Mouse (Mus musculus): ENCODE data around the gene Ocln. TPM values are rescaled to one million over a fixed set of nuclear protein-coding genes. Genes with fewer than 3 reads are reported as not detected.

Gene Ocln
- 26.4 TPM for polyA plus RNA-seq (2014; fragmentation: Illumina TruSeq; extraction: RNeasy Lipid Tissue Mini Kit (QIAGEN cat#74804); ENCODE audit: insufficient read depth, low read depth, low replicate concordance)

GRCm38 (mm10) chr13:100552369-100553041, at the start of gene Ocln:
Ocln (minus strand) TSS chr13:100552718.

GRCm38 (mm10) chr13:100492061-100492787, 60.3 kb downstream of the Ocln start, which contains the start of gene Gtf2h2:
Gtf2h2 (minus strand) TSS chr13:100492579.

DNA sequence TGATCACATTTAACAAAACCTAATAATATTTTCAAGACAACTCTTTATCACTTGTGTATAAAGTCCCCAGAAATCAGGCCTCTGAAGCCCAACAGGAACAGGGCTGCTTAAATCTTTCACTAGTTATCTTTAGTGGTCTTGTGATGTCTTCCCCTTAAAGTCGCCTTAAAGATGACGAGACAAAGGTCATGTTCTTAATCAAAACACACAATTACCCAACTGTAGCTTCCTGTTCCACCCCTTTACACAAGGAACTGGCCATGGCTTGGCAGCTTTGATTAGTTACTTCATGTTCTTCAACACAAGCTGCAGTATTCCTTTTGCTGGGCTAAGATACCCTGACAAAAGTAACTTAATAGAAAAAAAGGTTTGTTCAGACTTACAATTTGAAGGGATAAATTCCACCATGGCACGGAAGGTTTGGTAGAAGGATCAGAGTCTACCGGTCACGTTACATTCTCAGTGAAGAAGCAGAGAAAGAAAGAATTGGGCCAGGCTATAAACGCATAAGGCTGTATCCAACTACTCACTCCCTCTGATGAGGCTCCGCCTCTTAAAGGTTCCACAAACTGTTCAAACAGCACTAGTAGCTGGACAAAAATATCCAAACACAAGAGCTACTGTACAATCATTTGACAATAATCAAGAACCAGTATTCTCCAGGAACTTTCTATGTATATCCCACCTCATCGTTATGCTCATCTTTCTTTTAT, 99.9 kb downstream of the Ocln start, which contains the start of gene Naip1:
Gene Naip1, minus strand, starts transcription at position 455 of the 713 bp plus-strand sequence.

Other genes starting within 250 kb of the Ocln start
- 0.64 TPM for gene Naip6, start 235.0 kb downstream of the Ocln start, polyA plus RNA-seq (2014; fragmentation: Illumina TruSeq; extraction: RNeasy Lipid Tissue Mini Kit (QIAGEN cat#74804); ENCODE audit: insufficient read depth, low read depth, low replicate concordance)
- not detected for gene Naip1, start 99.8 kb downstream of the Ocln start, polyA plus RNA-seq (2014; fragmentation: Illumina TruSeq; extraction: RNeasy Lipid Tissue Mini Kit (QIAGEN cat#74804); ENCODE audit: insufficient read depth, low read depth, low replicate concordance)
- gene Gtf2h2, start 60.1 kb downstream of the Ocln start, polyA plus RNA-seq (2014; fragmentation: Illumina TruSeq; extraction: RNeasy Lipid Tissue Mini Kit (QIAGEN cat#74804); ENCODE audit: insufficient read depth, low read depth, low replicate concordance): 19.5 TPM
- 5.3 TPM for gene Marveld2, start 64.3 kb upstream of the Ocln start, polyA plus RNA-seq (2014; fragmentation: Illumina TruSeq; extraction: RNeasy Lipid Tissue Mini Kit (QIAGEN cat#74804); ENCODE audit: insufficient read depth, low read depth, low replicate concordance)
- 67.1 TPM for gene Ak6, start 98.3 kb upstream of the Ocln start, polyA plus RNA-seq (2014; fragmentation: Illumina TruSeq; extraction: RNeasy Lipid Tissue Mini Kit (QIAGEN cat#74804); ENCODE audit: insufficient read depth, low read depth, low replicate concordance)
- gene Rad17, start 98.3 kb upstream of the Ocln start, polyA plus RNA-seq (2014; fragmentation: Illumina TruSeq; extraction: RNeasy Lipid Tissue Mini Kit (QIAGEN cat#74804); ENCODE audit: insufficient read depth, low read depth, low replicate concordance): 10.5 TPM
- 3.2 TPM for gene Taf9, start 98.9 kb upstream of the Ocln start, polyA plus RNA-seq (2014; fragmentation: Illumina TruSeq; extraction: RNeasy Lipid Tissue Mini Kit (QIAGEN cat#74804); ENCODE audit: insufficient read depth, low read depth, low replicate concordance)
- 3.2 TPM for gene Ccdc125, start 117.0 kb upstream of the Ocln start, polyA plus RNA-seq (2014; fragmentation: Illumina TruSeq; extraction: RNeasy Lipid Tissue Mini Kit (QIAGEN cat#74804); ENCODE audit: insufficient read depth, low read depth, low replicate concordance)
- gene Cdk7, start 178.2 kb upstream of the Ocln start, polyA plus RNA-seq (2014; fragmentation: Illumina TruSeq; extraction: RNeasy Lipid Tissue Mini Kit (QIAGEN cat#74804); ENCODE audit: insufficient read depth, low read depth, low replicate concordance): 22.9 TPM
- 61.5 TPM for gene Mrps36, start 191.9 kb upstream of the Ocln start, polyA plus RNA-seq (2014; fragmentation: Illumina TruSeq; extraction: RNeasy Lipid Tissue Mini Kit (QIAGEN cat#74804); ENCODE audit: insufficient read depth, low read depth, low replicate concordance)
- 0.64 TPM for gene Cenph, start 223.2 kb upstream of the Ocln start, polyA plus RNA-seq (2014; fragmentation: Illumina TruSeq; extraction: RNeasy Lipid Tissue Mini Kit (QIAGEN cat#74804); ENCODE audit: insufficient read depth, low read depth, low replicate concordance)
- gene Ccnb1, start 233.9 kb upstream of the Ocln start, polyA plus RNA-seq (2014; fragmentation: Illumina TruSeq; extraction: RNeasy Lipid Tissue Mini Kit (QIAGEN cat#74804); ENCODE audit: insufficient read depth, low read depth, low replicate concordance): 0.53 TPM

Measured in lung, adult 10 weeks (tissue).